Mouse (Mus musculus): ENCODE results near the gene Ttyh3.
A peak's percentile ranks its signal among the peaks of the same experiment; 100 is the strongest.
"Not testable (repeated sequence)": the region's sequence is repeated elsewhere in the genome, so short reads cannot be mapped to it uniquely, and the experiment has no call there.

Gene Ttyh3

DNA sequence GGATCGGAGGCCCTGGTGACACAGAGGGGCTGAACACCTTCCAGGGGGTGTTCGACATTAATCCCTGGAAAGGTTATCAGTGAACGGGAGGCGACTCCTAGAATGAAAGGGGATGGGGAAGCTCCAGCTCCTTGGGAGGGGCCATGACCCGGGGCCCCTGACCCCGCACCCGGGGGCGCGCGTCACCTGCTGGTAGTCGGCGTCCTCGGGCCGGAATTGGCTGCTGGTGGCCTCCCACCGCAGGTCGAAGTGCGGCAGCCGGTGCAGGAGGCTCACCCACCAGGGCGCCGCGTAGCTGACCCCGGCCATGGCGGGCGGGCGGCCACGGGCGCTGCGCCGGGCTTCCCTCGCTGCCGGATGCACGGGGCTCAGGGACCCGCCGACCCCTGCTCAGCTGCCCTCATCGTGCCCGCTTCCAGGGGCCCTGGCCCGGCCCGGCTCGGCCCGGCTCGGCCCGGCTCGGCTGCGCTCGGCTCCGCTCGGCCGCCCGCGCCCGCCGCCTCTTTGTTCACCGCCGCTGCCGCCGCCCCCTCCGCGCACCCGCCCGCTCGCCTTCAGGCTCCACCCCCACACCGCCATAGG is at the start of gene Ttyh3:
Ttyh3 (minus strand) TSS at position 513 of the 582 bp plus-strand sequence.
- DNase-seq, result no peak

DNA sequence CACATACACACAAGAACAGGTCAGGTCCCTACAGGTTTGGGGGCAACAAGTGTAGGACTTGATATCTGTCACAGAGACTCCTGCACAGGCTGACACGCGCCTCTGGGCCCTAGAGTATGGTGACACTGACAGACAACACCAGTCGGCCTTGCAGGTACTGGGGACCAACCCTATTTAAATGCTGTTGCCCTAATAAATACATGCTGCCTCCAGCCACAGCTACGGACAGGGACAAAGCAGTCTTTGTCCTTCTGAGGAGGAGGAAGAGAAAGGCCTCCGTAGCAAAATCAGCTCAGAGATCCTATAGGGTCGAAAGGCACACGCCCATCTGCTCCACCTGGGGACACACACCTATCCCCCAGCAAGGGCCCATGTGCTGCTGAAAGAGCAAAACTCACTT is 47.2 kb upstream of the Ttyh3 start:
- DNase-seq, result no peak

DNA sequence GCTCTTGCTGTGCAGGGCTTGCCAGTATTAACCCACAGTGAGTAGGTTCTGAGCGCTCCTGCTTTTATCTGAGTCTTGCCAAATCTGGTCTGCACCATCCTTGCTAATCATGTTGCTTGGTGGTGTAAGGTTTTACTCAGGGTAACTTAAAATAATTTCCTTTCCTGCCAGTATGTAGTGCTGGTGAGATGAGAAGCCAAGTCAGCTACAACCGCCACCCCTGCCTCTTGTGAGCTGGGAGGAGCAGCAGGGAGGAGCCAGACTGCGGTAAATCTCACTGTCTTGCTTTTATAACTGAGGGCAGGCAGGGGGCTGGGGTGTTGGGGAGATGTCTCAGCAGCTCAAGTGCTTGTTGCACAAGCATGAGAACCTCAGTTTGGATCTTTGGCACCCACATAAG is 39.6 kb upstream of the Ttyh3 start:
- DNase-seq, result no peak

DNA sequence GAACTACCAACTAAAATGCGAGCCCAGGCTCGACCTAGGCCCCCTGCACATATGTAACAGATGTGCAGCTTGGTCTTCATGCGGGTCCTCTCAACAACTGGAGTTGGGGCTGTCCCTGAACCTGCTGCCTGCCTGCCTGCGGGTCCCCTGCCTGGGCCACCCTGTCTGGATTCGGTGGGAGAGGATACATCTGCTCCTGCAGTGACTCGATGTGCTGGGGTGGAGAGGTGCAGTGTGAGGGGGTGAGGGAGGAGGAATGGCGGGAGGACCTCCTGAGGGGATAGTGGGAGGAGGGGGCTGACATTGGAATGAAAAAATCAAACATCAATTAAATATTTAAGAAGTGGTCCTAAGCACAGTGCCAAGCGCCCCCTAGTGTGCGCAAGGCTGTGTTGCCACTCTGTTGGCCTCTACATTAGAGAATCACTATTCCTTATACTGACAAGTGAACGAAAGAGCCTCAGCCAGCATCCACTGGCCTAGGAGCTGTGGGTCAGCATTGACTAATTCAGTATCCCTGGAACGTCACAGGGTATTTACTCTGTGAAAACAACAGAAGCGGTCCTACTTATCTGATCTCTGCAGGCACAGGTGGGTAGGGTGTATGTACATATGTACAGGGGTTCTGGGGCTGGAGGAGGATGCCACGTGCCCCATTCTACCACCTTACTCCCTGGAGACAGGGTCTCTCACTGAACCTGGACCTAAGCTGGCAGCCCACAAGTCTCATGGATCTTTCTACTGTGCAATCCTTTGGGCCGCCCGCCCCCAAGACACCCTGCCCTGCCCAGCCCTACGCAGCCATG is 35.7 kb upstream of the Ttyh3 start:
- peak in 1 of 2 experiments; percentile 41 for DNase-seq

DNA sequence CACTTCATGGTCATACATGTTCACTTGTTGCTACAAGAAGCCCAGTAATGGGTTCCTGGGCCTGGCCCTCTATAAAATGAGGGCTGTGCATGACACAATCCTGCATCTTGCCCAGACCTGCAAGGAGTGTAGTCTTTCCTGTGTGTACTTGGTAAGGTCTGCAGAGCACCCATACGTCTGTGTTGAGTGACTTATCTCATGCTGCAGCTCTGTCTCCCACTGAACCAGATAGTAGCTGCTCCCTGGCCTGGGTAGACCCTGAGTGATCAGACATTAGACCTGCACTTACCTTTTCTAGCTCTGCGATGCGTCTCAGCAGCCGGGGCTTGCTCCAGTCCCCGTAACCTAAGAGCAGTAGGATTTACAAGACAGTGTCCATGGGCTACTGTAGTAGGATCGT is 33.3 kb upstream of the Ttyh3 start:
- DNase-seq, result no peak

DNA sequence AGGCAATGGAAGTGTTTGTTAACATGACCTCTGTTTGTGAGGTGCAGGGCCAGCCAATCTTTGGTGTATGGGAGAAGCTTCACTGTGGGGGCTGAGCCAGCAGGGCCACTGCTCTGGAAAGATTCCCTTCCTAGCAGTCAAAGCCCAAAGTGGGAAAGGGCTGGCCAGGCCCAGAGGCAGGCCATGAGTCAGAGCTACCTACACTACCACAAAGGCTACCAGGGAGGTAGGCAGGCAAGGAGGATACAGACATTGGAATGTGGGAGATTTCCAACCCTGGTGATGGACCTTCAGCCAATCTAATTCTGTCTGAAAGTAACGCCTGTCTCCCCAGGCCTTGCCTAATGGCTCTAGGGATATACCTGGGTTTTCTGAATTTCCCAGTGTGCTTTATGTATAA is 32.1 kb upstream of the Ttyh3 start:
- no peak for DNase-seq

DNA sequence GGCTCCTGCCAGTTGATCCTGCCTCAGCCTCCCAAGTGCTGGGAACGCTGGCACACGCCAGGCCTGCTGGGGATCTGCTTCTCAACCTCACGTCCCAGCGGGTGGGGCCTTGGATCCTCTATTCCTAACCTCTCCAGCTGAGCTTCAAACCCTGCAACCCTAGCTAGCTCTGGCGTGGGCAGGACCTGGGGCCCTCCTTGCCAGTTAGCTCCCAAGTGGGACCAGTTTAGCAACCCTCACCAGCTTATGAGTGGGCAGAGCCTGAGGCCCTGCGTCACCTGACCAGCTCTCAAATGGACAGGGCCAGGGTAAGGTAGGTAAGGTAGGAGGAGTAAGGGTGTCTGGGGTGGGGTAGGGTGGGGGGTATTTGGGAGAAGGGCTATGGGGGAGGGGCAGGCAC is 31.2 kb upstream of the Ttyh3 start:
- no peak for DNase-seq

DNA sequence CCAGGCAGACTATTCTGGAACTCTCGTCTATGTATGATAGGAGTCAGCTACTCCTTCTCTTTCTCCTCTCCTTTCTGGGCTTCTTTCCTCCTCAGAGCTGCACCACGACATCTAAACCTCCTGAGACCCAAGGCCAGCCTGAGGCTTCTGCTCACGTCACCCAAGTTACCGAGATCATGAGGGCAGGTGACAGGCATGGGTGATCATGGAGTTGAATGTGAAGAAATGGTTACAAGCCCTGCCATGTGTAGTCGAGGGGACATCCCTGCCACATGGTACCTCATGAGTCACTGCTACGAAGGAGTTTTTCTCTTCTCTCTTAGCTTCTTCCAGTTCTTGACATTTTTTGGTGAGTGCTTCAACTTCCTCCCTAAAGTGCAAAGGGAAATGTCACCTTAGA is 28.3 kb upstream of the Ttyh3 start:
- no peak for DNase-seq

DNA sequence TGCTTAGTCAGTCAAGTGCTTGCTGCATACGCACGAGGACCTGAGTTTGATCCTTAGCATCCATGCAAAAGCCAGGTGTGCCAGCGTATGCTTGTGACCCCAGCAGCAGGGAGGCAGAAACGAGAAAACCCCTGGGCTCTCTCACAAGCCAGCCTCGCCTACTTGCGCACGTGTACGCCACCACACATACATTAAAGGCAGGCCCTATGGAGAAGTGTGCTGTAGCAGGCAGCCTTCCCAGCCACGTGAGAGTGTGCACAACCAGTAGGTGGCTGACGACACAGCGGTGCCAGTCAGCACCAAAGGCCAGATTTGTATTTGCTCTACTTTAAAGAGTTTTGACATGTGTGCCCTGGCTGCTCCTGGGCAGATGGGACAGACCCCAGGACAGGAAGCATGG is 26.8 kb upstream of the Ttyh3 start:
- no peak for DNase-seq

DNA sequence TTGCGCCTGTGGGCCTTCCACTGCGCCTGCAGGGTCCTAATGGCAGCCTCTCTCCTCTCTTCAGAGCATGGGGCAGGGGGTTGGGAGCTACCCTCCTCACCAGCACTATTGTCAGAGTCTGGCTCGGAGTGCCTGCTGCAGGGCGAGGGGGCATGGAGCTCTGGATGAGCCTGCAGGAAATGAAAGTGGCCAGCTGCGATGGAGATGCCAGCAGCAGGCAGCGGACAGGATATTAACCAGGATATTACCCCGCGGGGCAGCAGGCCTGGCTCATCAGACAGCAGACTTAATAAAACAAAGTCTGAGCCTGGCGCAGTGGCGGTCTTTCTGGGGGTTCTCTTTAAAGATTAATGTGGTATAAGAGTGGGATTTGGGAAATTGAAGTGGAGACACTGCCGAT is 26.2 kb upstream of the Ttyh3 start:
- DNase-seq, result no peak

DNA sequence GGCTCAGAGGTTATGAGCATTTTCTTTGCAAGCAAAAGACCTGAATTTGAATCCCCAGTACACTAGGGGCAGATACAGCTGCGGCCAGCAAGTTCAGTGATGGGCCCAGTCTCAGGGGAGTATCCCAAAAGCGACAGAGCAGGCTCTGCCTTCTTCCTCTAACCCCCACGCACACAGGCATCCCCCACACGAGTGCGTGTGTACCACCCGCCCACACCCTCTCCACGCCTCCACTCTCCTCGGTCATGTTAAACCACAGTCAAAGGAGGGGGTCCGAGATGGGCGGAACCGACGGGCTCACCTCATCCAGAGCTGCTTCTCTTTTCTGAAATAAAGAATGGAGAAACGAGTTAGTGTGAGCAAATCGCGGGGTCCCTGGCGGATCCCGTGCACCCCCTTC is 25.2 kb upstream of the Ttyh3 start:
- DNase-seq, result no peak

DNA sequence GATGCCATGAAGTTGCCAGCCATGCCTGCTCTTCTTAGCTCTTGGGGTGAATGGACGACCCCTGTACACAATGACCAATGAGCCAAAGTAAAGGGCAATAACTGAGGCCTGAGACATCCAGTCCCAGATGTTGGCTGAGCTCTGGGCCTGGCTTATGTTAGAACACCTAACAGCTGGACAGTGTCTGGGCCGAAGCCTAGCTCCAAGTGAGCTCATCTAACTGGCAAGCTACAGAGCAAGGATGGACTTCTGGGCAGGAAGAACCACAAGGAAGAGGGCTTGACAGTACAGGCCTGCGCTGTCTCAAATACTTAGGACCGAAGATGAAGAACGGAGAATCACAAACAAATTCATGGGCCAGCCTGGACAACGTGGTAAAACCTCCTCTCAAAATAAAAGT is 23.8 kb upstream of the Ttyh3 start:
- DNase-seq, result not testable (repeated sequence)

DNA sequence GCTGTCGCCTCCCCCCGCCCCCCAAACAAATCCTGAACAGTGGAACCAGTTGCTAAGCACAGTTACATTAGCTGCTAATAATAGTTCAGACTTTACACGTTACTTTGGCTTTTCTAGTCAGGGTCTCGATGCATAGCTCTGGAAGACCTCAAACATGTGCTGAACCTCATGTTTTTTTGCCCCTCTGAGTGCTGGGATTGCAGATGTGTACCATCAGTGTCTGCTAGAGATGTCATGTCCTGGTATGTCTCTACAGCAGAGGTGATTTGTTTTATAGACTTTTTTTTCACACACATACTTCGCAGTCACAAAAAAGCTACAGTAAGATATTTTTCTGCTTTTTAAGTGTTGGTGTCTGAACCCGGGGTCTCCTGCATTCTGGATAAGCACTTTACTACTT is 23.3 kb upstream of the Ttyh3 start:
- DNase-seq, result no peak

DNA sequence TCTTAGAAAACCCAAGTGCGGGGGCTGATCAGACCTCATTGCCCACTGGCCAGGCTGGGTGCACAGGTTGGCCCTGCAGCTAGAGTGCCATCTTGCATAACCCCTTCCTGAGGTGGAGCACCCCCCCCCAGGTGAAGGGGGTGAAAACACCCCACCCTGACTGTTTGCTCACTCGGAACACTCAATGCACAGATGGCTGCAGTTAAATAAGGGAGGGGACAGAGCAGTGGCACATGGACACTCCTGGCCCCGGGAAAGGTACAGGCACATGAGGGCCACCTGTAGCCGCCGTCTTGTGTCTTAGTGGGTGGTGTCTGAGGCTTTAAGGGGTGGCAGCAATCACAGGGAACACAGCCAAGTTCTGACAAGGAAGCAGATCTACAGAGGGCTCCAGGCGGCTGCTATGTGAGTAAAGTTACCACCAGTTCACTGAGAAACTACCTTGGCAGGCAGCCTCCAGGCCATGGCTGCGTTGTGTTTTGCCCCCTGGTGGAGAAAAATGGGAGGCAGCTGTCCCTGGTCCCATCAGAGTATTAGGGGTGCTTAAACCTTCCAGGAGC is 14.9 kb upstream of the Ttyh3 start:
- DNase-seq, result peak; percentile 24 to 64

DNA sequence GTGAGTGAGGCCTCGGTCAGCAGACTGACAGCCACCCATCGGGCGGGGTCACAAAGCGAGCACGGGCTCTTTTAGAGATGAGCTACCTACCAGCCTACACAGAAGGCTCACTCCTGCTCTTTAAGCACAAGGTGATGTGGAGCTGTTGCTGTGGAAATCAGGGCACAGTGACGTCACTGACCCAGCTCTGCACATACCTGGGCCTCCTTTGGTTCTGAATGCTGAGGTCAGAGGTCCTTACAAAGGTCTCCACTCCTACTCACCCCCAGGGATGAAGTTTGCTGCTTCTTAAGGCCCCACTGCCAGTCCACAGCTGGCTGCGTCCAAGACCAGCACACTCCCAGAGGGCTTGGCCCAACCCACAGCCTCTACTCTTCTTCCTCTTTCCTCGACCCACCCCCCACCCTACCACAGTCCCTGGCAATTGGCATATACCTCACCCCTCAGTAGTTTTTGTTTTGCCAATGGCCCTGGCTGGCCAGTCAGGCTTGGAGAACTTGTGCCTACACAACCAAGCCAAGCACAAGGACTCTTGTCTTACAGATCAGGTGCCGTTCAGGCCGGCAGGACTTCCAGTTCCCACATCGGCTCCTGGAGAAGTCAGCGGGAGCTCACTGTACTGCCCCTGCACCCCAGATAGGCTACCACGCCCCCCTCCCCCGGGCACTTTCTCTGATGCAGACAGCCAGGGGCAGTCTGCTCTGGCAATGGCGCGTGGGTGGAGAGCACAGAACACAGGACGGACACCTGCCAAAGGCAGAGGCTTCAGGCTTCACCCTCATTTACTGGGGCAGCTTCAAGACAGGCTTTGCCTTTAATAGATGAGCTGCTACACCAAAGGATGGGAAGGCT is 14.1 kb upstream of the Ttyh3 start:
- no peak for DNase-seq

DNA sequence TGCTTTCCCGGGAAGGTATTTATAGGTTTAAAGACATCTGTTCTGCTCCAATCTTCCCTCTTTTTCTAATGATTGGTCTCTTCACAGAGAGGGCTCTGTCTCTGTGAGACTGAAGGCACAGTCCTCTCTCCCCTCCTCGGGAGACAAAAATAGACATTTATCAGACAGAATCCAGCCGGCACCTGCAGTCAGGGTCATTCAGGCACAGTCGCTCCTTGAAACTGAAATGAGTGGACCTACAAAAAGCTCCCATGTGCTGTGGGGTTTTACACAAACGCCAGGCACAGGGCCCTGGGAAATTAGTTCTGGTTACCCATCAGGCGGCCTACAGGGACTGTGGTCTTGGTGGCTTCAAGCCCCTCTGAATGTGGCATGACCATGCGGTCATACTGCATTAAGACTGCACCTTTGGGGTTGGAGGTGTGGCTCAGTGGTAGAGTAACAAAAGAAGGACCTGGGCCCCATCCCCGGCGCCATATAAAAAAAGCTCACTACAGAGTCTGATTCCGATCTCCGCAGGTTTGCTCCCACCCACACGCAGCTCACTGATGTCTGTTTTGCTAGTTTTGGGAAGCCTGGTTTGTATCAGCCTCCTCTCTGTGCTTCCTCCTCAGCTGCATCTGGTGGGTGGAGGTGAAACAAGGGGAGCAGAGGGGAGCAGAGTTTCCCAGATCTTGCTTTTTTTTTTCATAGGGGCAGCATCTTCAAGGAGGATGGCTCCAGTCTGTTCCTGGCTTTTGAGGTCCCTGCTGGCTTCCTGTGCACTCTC is 13.2 kb upstream of the Ttyh3 start:
- DNase-seq, result no peak

DNA sequence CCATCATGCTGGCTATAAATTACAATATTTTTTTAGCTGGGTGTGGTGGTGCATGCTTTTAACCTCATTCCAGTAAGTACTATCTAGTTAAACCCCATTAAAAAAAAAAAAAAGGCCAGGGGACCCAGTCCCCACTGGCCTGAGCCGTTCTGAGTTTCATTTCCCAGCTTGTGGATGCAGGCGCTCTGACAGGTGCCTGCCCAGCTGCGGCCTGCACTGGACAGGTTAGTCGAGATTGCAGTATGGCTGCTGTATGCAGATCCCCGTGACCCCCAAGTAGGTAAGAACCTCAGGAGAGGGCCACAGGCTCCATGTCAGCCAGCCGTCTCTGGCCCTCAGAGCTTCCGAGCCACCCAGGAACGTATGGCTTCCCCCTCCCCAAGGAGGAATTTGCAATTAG is 12.6 kb upstream of the Ttyh3 start:
- no peak for DNase-seq

DNA sequence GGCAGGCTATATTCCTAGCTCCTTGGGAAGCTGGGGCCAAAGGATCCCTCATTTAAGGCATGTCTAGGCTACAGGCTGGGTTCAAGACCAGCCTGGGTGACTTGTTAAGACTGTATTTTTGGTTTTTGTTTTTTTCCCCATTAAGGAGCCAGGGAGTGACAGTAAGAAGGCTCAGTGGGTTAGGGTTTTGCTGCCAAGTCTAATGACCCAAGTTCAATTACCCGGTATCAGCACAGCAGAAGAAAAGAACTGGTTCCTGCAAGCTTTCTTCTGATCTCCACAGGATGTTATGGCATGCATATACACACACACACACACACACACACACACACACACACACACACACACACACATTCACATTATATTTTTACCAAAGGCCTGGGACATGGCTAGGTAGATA is 11.6 kb upstream of the Ttyh3 start:
- DNase-seq, result no peak

DNA sequence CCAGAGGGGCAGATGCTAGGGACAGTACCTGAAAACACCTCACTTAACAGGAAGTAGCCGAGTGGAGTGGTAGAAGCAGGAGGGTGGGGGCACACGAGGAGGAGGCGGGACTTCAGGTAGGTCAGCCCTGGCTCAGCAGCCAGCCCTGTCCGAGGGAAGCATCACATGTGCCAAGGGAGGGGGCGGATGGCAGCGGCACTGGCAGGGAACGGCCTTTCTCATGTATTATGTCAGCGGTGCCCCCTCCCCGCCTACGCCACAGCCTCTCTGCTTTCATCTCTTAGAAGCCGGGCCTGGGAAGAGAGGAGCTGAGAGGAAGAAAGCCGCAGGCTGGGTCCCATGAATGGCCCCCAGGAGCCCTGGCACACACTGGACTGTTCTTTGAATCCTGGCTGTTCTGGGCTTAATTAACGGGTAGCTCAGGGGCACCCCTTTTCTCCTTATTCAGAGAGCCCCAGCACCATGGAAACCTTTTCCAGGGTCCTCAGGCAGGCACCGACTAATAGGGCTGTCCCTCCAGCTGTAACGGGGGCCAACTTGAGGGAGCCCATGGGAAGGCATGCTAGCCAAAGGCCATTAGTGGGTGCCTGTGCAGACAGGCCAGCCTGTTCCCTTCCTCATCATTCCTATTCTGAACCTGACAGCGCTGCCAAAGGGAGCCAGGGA is 10.9 kb upstream of the Ttyh3 start:
- DNase-seq, result no peak

DNA sequence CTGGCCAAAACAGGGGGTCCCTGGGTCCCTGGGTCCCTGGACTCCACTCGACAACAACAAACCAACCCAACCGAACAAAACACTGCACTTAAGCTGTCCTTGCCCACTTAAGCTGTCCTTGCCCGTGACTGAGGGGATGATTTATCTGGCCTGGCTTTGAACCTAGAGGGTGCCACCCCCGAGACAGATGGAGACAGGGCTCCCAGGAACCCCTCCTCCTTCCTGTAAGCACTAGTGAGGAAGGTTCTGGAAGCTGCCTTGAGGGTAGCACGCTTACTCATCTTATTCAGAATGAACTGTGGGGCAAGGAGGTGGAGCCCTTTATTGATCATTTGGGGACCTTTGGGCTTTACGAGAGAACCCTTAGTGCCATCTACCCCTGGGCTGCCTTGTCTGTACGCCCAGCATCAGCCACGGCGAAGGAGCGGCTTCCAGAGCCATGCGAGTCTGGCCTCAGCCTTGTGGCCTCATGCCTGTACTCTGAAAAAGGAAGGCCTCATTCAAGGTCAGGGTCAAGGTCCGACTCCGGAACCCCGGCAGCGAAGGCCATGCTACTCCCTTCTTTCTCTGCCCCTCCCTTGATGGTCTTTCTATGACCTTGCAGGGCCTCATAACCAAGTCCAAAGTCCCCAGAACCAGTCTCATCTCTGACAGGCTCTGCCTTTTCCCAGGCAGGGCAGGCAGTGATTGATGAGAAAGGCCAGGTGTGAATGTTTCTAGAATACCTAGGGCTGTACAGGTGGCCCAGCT is 5.4 kb upstream of the Ttyh3 start:
- peak; percentile 59 to 68 for DNase-seq

DNA sequence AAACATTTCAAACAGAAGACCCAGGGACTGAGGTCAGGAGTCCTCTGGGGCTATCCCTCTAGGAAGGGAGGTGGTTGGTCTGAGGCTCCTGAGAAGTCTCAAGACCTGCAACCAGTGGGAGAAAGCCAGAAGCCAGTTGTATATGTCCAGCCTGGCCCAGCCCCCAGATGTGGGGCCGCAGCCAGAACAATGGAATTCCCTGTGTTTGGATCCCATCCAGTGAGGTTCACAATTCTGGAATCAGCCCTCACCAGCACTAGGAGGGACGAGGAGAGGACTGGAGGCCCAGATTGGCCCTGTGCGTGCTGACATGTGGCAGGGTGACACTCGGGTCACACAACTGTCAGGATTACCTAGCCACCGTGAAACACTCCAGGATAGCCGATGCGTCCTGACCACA is 3.8 kb upstream of the Ttyh3 start:
- no peak for DNase-seq
